Mouse (Mus musculus) MEL (cell line): ENCODE measurements around the gene Lamp2. TPM values are rescaled to one million over a fixed set of nuclear protein-coding genes. Genes with fewer than 3 reads are reported as not detected.

Experiments used
- DNase-seq: peaks from one replicate; pipeline ENCODE4 v3.0.0; 2011; ENCODE audit warnings: low read depth, low spot score
- H3K27ac ChIP-seq: 2 replicates; pipeline ENCODE4 v1.5.1; 2012; ENCODE audit warnings: low read depth, mild to moderate bottlenecking, control low read depth, low read length, moderate library complexity; ENCODE audit not compliant: control insufficient read depth
- H3K27me3 ChIP-seq, 2 experiments: fragments of 150-350 bp in 1 of 2; sonication (generic) in 1 of 2; 2 replicates each; pipeline ENCODE4 v1.6.1; 2012; ENCODE audit warnings: low read length in 2 of 2, mild to moderate bottlenecking in 2 of 2, improper control_type of control experiment in 1 of 2, moderate library complexity in 1 of 2; ENCODE audit not compliant: insufficient read depth in 2 of 2, control insufficient read depth in 1 of 2
- H3K36me3 ChIP-seq, 2 experiments: 2 replicates each; pipeline ENCODE4 v1.6.1; 2012 to 2014; ENCODE audit warnings: low read length in 2 of 2, improper control_type of control experiment in 1 of 2, inconsistent platforms in 1 of 2, mild to moderate bottlenecking in 1 of 2; ENCODE audit not compliant: insufficient read depth in 2 of 2, control insufficient read depth in 1 of 2
- H3K4me1 ChIP-seq, 2 experiments: fragments of 150-350 bp in 1 of 2; sonication (generic) in 1 of 2; 2 replicates each; pipeline ENCODE4 v1.6.1; 2012; ENCODE audit warnings: low read length in 2 of 2, improper control_type of control experiment in 1 of 2, mild to moderate bottlenecking in 1 of 2; ENCODE audit not compliant: insufficient read depth in 2 of 2, control insufficient read depth in 1 of 2
- H3K4me3 ChIP-seq, 2 experiments: fragments of 150-350 bp in 1 of 2; sonication (generic) in 1 of 2; 2 replicates each; pipeline ENCODE4 v1.5.1; 2012; ENCODE audit warnings: low read depth in 2 of 2, low read length in 2 of 2, mild to moderate bottlenecking in 2 of 2, moderate library complexity in 2 of 2, control low read depth in 1 of 2, improper control_type of control experiment in 1 of 2; ENCODE audit not compliant: control insufficient read depth in 1 of 2, insufficient read depth in 1 of 2
- H3K79me2 ChIP-seq: 2 replicates; pipeline ENCODE4 v1.6.1; 2012; ENCODE audit warnings: mild to moderate bottlenecking, low read length, moderate library complexity; ENCODE audit not compliant: control insufficient read depth, poor library complexity, insufficient read depth
- H3K9ac ChIP-seq: 2 replicates; pipeline ENCODE4 v1.6.1; 2012; ENCODE audit warnings: low read depth, mild to moderate bottlenecking, control low read depth, low read length, moderate library complexity; ENCODE audit not compliant: control insufficient read depth, poor library complexity, severe bottlenecking
- H3K9me3 ChIP-seq: fragments of 150-350 bp; sonication (generic); replicated peaks from 2 replicates; pipeline ENCODE4 v1.6.1; 2012; ENCODE audit warnings: mild to moderate bottlenecking, low read length, improper control_type of control experiment, moderate library complexity; ENCODE audit not compliant: insufficient read depth
- BHLHE40 ChIP-seq: IDR thresholded peaks from 2 replicates; pipeline ENCODE4 v1.6.1; 2012; ENCODE audit warnings: low read depth, mild to moderate bottlenecking, inconsistent platforms, low read length, improper control_type of control experiment, borderline replicate concordance
- CHD1 ChIP-seq: IDR thresholded peaks from 2 replicates; pipeline ENCODE4 v1.6.1; 2012; ENCODE audit warnings: low read depth, mild to moderate bottlenecking, inconsistent platforms, low read length, improper control_type of control experiment
- CHD2 ChIP-seq: IDR thresholded peaks from 2 replicates; pipeline ENCODE4 v1.6.1; 2011; ENCODE audit warnings: low read length, improper control_type of control experiment
- ELF1 ChIP-seq: IDR thresholded peaks from 2 replicates; pipeline ENCODE4 v1.6.1; 2014; ENCODE audit warnings: low read depth, mild to moderate bottlenecking, inconsistent platforms, low read length, improper control_type of control experiment, moderate library complexity
- EP300 ChIP-seq, 2 experiments: IDR thresholded peaks; 2 replicates each; pipeline ENCODE4 v1.6.1; 2011; ENCODE audit warnings: improper control_type of control experiment in 2 of 2, low read length in 2 of 2, low read depth in 1 of 2, mild to moderate bottlenecking in 1 of 2
- ETS1 ChIP-seq: IDR thresholded peaks from 2 replicates; pipeline ENCODE4 v1.6.1; 2012; ENCODE audit warnings: low read depth, mild to moderate bottlenecking, inconsistent platforms, low read length, improper control_type of control experiment, moderate library complexity
- GABPA ChIP-seq: IDR thresholded peaks from 2 replicates; pipeline ENCODE4 v1.6.1; 2012; ENCODE audit warnings: low read depth, mild to moderate bottlenecking, inconsistent platforms, low read length, improper control_type of control experiment, moderate library complexity
- HCFC1 ChIP-seq: IDR thresholded peaks from 2 replicates; pipeline ENCODE4 v1.6.1; 2012; ENCODE audit warnings: low read depth, mild to moderate bottlenecking, inconsistent platforms, low read length, improper control_type of control experiment, moderate library complexity
- JUND ChIP-seq: IDR thresholded peaks from 2 replicates; pipeline ENCODE4 v1.6.1; 2011; ENCODE audit warnings: low read depth, mild to moderate bottlenecking, improper control_type of control experiment, low read length
- KAT2A ChIP-seq: conservative IDR thresholded peaks from 2 replicates; pipeline ENCODE4 v1.6.1; 2012; ENCODE audit warnings: low read depth, low read length, improper control_type of control experiment, inconsistent platforms
- MAX ChIP-seq: IDR thresholded peaks from 2 replicates; pipeline ENCODE4 v1.6.1; 2011; ENCODE audit warnings: low read length, improper control_type of control experiment
- MXI1 ChIP-seq: IDR thresholded peaks from 2 replicates; pipeline ENCODE4 v1.6.1; 2011; ENCODE audit warnings: mild to moderate bottlenecking, low read depth, low read length, improper control_type of control experiment
- MYB ChIP-seq: IDR thresholded peaks from 2 replicates; pipeline ENCODE4 v1.6.1; 2011; ENCODE audit warnings: mild to moderate bottlenecking, low read depth, low read length, improper control_type of control experiment
- MYC ChIP-seq: IDR thresholded peaks from 2 replicates; pipeline ENCODE4 v1.6.1; 2011; ENCODE audit warnings: low read depth, mild to moderate bottlenecking, low read length, improper control_type of control experiment, moderate library complexity
- NRF1 ChIP-seq: IDR thresholded peaks from 2 replicates; pipeline ENCODE4 v1.6.1; 2014; ENCODE audit warnings: low read depth, mild to moderate bottlenecking, inconsistent platforms, low read length, improper control_type of control experiment, moderate library complexity; ENCODE audit not compliant: poor library complexity, insufficient read depth, severe bottlenecking
- POLR2AphosphoS2 ChIP-seq: IDR thresholded peaks from 2 replicates; pipeline ENCODE4 v1.6.1; 2011; ENCODE audit warnings: low read length, improper control_type of control experiment
- RCOR1 ChIP-seq: IDR thresholded peaks from 2 replicates; pipeline ENCODE4 v1.6.1; 2012; ENCODE audit warnings: low read depth, mild to moderate bottlenecking, inconsistent platforms, low read length, improper control_type of control experiment
- SIN3A ChIP-seq: IDR thresholded peaks from 2 replicates; pipeline ENCODE4 v1.6.1; 2012; ENCODE audit warnings: low read length, improper control_type of control experiment, inconsistent platforms
- SMC3 ChIP-seq: IDR thresholded peaks from 2 replicates; pipeline ENCODE4 v1.6.1; 2011; ENCODE audit warnings: low read depth, low read length, improper control_type of control experiment
- TBP ChIP-seq: IDR thresholded peaks from 2 replicates; pipeline ENCODE4 v1.8.0; 2011; ENCODE audit warnings: low read depth, low read length, improper control_type of control experiment
- TCF12 ChIP-seq: IDR thresholded peaks from 2 replicates; pipeline ENCODE4 v1.6.1; 2014; ENCODE audit warnings: low read depth, mild to moderate bottlenecking, inconsistent platforms, low read length, improper control_type of control experiment, moderate library complexity
- UBTF ChIP-seq: IDR thresholded peaks from 2 replicates; pipeline ENCODE4 v1.6.1; 2012; ENCODE audit warnings: low read depth, mild to moderate bottlenecking, inconsistent platforms, low read length, improper control_type of control experiment, moderate library complexity, borderline replicate concordance; ENCODE audit not compliant: insufficient read depth
- USF1 ChIP-seq: IDR thresholded peaks from 2 replicates; pipeline ENCODE4 v1.6.1; 2014; ENCODE audit warnings: low read depth, mild to moderate bottlenecking, inconsistent platforms, low read length, improper control_type of control experiment, moderate library complexity
- ZC3H11A ChIP-seq: IDR thresholded peaks from 2 replicates; pipeline ENCODE4 v1.6.1; 2012; ENCODE audit warnings: low read depth, mild to moderate bottlenecking, inconsistent platforms, low read length, improper control_type of control experiment
- polyA plus RNA-seq, 2 experiments: library from polyadenylated mRNA; stranded (reverse) in 1 of 2; unstranded in 1 of 2; fragments of >175 nt in 1 of 2; fragments of >200 nt in 1 of 2; gene quantifications; 2 replicates each; pipeline versions ENCODE4 v1.2.1 to v1.2.4; 2012; ENCODE audit warnings: low replicate concordance in 2 of 2, low read depth in 1 of 2; ENCODE audit not compliant: insufficient read length in 2 of 2, insufficient read depth in 1 of 2, missing spikeins in 1 of 2
- total RNA-seq: library from RNA; depleted of rRNA; stranded (reverse); fragments of 300-350 nt; gene quantifications from 2 replicates; pipeline ENCODE4 v1.2.3, GENCODE M21; 2012

Lamp2 gene
- total and polyA plus RNA-seq, 3 experiments, result 20.6 to 80.5 (median 28.9) TPM

DNA sequence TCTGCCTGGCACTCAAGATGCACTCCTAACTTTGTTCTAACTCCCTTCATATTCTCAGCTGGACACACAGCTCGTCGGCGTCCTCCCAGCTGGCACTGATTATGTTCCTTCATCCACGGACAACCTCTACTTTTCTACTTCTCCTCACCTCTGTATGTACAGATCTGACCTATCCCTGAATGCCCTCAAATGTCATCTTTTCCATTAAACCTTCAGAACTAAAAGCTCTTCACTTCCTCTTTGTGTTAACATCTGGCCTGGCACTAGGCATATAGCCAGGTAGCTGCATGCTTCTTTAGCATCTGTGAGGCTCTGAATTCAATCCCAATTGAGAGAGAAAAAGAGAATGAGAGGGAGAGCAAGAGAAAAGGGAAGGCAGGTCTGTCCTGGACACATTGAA lies 26.8 kb downstream of the Lamp2 start:
- Histone ChIP-seq H3K27me3 (no peaks in the 10 kb centered on the region), H3K4me1 (no peaks in the 10 kb centered on the region), H3K36me3 (peaks cover 0 to 3% of the 10 kb centered on the region in 2 experiments; a peak in 2 of 4 replicates), H3K27ac (no peak overlapping the region), H3K9me3 (no peaks in the 10 kb centered on the region), H3K4me3 (no peak overlapping the region), H3K79me2 (no peaks in the 10 kb centered on the region)
- peak; percentile 4 for DNase-seq
- TF ChIP-seq ZC3H11A (no peak), BHLHE40 (no peak), UBTF (no peak), GABPA (no peak), EP300 (IDR thresholded peaks at IDR 0.05; ENCODE audit: low read depth in 1 of 2, low read length in 2 of 2) (no peak), SIN3A (no peak), TBP (no peak), MYC (no peak), ELF1 (no peak), HCFC1 (no peak), TCF12 (no peak), CHD2 (no peak), MXI1 (no peak), MAX (no peak), CHD1 (no peak), RCOR1 (no peak), NRF1 (no peak)
- TF ChIP-seq, all 39 proteins: peak for 0
- no peak overlapping the region for H3K9ac ChIP-seq

- Histone ChIP-seq H3K27me3 (no peaks in the 10 kb centered on the region), H3K4me1 (no peaks in the 10 kb centered on the region)
- TF ChIP-seq ETS1, result no peak
- no peak for TF ChIP-seq KAT2A
- TF ChIP-seq POLR2AphosphoS2, result no peak
- no peak for TF ChIP-seq EP300 (IDR thresholded peaks at IDR 0.05; ENCODE audit: low read depth in 1 of 2, low read length in 2 of 2)
- no peak for TF ChIP-seq MYB
- no peak for TF ChIP-seq ZC3H11A
- TF ChIP-seq MYC, result no peak
- TF ChIP-seq SMC3, result no peak
- no peak for TF ChIP-seq NRF1
- no peak for TF ChIP-seq SIN3A
- no peak for TF ChIP-seq USF1
- TF ChIP-seq JUND, result no peak
- TF ChIP-seq, all 39 proteins: peak for 0
- DNase-seq, result no peak
- H3K27ac ChIP-seq, result no peak overlapping the region
- no peaks in the 10 kb centered on the region for H3K9me3 ChIP-seq
- no peaks in the 10 kb centered on the region for H3K79me2 ChIP-seq
- H3K36me3 ChIP-seq, result peaks cover 0 to 3% of the 10 kb centered on the region in 2 experiments; a peak in 2 of 4 replicates
- H3K4me3 ChIP-seq, result no peak overlapping the region
- H3K9ac ChIP-seq, result no peak overlapping the region
Observed at GRCm38 (mm10) chrX:38428818-38429440, 27.3 kb downstream of the Lamp2 start.
